Mouse (Mus musculus) midbrain, embryonic 13.5 days (tissue): ENCODE data around the gene Ms4a18. TPM values are rescaled to one million over a fixed set of nuclear protein-coding genes. Genes with fewer than 3 reads are reported as not detected.
"Not testable (repeated sequence)": the region's sequence is repeated elsewhere in the genome, so short reads cannot be mapped to it uniquely, and the experiment has no call there.

Experiments used
- ATAC-seq: fragments of 200-750 bp; cut with Nextera tagmentation; 2 replicates; pipeline ENCODE4 v1.8.0; 2017; ENCODE audit warnings: mild to moderate bottlenecking, moderate TSS enrichment, moderate library complexity
- H3K27ac ChIP-seq: fragments of 300-500 bp; sonication (generic); 2 replicates; pipeline ENCODE4 v1.5.1; 2015; ENCODE audit warnings: inconsistent platforms, mild to moderate bottlenecking, moderate library complexity
- H3K27me3 ChIP-seq: fragments of 300-500 bp; sonication (generic); 2 replicates; pipeline ENCODE4 v1.6.1; 2015; ENCODE audit warnings: mild to moderate bottlenecking, inconsistent platforms
- H3K36me3 ChIP-seq: fragments of 300-500 bp; sonication (generic); 2 replicates; pipeline ENCODE4 v1.6.1; 2015; ENCODE audit warnings: mild to moderate bottlenecking, inconsistent platforms
- H3K4me1 ChIP-seq: fragments of 300-500 bp; sonication (generic); replicated peaks from 2 replicates; pipeline ENCODE4 v1.6.1; 2015; ENCODE audit warnings: inconsistent platforms
- H3K4me2 ChIP-seq: fragments of 300-500 bp; sonication (generic); replicated peaks from 2 replicates; pipeline ENCODE4 v1.6.1; 2015; ENCODE audit warnings: moderate library complexity, mild to moderate bottlenecking, inconsistent platforms
- H3K4me3 ChIP-seq: fragments of 300-500 bp; sonication (generic); replicated peaks from 2 replicates; pipeline ENCODE4 v1.5.1; 2015; ENCODE audit warnings: mild to moderate bottlenecking, inconsistent platforms
- H3K9ac ChIP-seq: fragments of 300-500 bp; sonication (generic); replicated peaks from 2 replicates; pipeline ENCODE4 v1.6.1; 2015; ENCODE audit warnings: mild to moderate bottlenecking, inconsistent platforms
- H3K9me3 ChIP-seq: fragments of 300-500 bp; sonication (generic); 2 replicates; pipeline ENCODE4 v1.6.1; 2016; ENCODE audit warnings: mild to moderate bottlenecking, inconsistent platforms
- WGBS: fragments of 180-500 bp; shearing (Covaris S2); methylation state at CpG from one replicate; pipeline ENCODE4 v1.1.7; 2015; 5-methylcytosine and 5-hydroxymethylcytosine counted together
- polyA plus RNA-seq: library from polyadenylated mRNA; unstranded; fragments of >200 nt; fragmentation: Nextera tagmentation; extraction: Ambion mirVana; gene quantifications from 2 replicates; pipeline ENCODE4 v1.2.1, GENCODE M21; 2015

The Ms4a18 gene
- polyA plus RNA-seq, result not detected in 2 replicates

DNA sequence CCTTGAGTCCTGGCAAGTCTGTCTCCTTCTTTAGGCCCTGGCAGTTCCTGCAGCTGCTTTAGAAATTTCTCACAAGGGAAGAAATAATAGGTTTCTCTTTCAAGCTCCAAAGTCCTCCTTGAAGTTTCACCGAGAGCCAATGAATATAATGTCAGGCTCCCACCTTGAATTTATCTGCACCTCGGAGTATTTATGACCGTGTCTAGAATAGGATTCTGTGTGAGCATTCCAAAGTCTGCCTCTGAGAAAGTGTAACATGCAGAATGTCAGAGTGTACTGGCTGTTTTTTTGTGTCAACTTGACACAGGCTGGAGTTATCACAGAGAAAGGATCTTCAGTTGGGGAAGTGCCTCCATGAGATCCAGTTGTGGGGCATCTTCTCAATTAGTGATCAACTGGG is at the start of gene Ms4a18:
Gene Ms4a18, minus strand, starts transcription at position 141 of the 400 bp plus-strand sequence.
- Histone ChIP-seq H3K4me1 (no peaks in the 10 kb centered on the region), H3K9me3 (no peaks in the 10 kb centered on the region), H3K4me3 (no peak within 1 kb of the TSS), H3K27ac (no peak within 1 kb of the TSS), H3K4me2 (no peak within 1 kb of the TSS), H3K27me3 (no peaks in the 10 kb centered on the region), H3K36me3 (no peaks in the 10 kb centered on the region), H3K9ac (no peak within 1 kb of the TSS)
- 92% methylated on average over 3 of the region's 3 CpGs for WGBS
- ATAC-seq, result no peak

GRCm38 (mm10) chr19:11065202-11065875 is 47.5 kb upstream of the Ms4a18 start:
- Histone ChIP-seq H3K27me3 (no peaks in the 10 kb centered on the region), H3K9ac (no peak overlapping the region), H3K36me3 (no peaks in the 10 kb centered on the region), H3K9me3 (no peaks in the 10 kb centered on the region), H3K4me1 (no peaks in the 10 kb centered on the region), H3K4me2 (no peak overlapping the region), H3K27ac (no peak overlapping the region), H3K4me3 (no peak overlapping the region)
- no peak for ATAC-seq
- 94% methylated on average over 2 of the region's 2 CpGs for WGBS

DNA sequence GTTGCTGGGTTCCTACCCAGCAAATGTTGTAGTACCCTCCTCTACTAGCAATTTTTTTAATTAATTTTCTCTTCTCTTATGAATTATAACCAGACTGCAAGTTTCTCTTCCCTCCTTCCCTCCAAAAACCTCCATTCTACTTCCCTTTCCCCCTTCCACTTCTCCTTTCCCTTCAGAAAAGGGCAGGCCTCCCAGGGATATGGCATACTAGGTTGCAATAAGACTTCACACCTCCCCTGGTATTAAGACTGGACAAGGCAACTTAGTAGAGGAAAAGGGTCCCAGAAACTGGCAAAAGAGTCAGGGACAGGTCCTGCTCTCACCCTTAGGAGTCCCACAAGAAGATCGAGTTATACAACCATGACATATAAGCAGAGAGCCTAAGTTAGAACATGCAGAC is 43.1 kb upstream of the Ms4a18 start:
- no peak for ATAC-seq
- Histone ChIP-seq H3K4me2 (no peak overlapping the region), H3K27ac (no peak overlapping the region), H3K9ac (no peak overlapping the region), H3K27me3 (no peaks in the 10 kb centered on the region), H3K9me3 (no peaks in the 10 kb centered on the region), H3K4me3 (no peak overlapping the region), H3K36me3 (no peaks in the 10 kb centered on the region), H3K4me1 (no peaks in the 10 kb centered on the region)
- 87% methylated on average over 1 of the region's 1 CpGs for WGBS

DNA sequence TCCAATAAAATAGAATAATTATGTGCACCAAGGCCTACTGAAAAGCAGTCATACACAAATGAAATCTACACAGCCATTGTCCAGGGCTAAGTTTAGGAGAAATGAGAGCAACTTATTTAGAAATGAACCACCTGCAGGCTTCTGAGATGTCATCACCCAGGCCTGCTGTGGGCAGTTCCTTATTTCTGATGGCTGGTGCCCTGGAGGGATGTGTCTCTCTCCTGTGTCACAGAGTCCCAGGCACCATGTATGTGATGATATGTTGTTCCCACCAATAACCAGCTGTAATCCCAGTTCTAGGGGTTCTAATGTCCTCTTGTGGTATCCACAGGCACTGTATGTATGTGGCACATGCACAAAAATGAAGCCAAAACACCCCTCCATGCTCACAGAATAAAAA is 42.1 kb upstream of the Ms4a18 start:
- no peaks in the 10 kb centered on the region for H3K36me3 ChIP-seq
- H3K4me1 ChIP-seq, result no peaks in the 10 kb centered on the region
- no peaks in the 10 kb centered on the region for H3K9me3 ChIP-seq
- ATAC-seq, result no peak
- H3K4me3 ChIP-seq, result no peak overlapping the region
- no peaks in the 10 kb centered on the region for H3K27me3 ChIP-seq
- H3K4me2 ChIP-seq, result no peak overlapping the region
- H3K9ac ChIP-seq, result no peak overlapping the region
- H3K27ac ChIP-seq, result no peak overlapping the region

DNA sequence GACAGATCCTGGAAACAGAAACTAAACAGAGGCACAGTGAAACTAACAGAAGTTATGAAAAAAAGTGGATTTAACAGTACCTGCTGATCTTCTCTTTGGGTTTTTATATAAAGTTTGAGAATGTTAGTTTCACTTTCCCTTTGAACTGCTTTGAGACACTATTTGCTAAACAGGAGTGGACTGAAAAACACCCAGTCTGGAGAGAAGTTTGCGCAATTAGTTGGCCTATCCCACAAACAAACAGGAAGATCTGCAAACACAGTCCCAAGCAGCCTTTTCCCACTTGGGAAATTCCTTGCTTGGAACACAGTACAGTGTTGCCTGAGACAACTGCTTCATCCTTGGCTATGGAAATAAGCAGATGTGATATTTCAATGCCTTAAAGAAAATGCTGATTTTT is 37.9 kb upstream of the Ms4a18 start:
- H3K27ac ChIP-seq, H3K9me3 ChIP-seq, ATAC-seq, H3K4me2 ChIP-seq, H3K9ac ChIP-seq, H3K4me3 ChIP-seq, H3K36me3 ChIP-seq, H3K27me3 ChIP-seq, H3K4me1 ChIP-seq: not testable (repeated sequence)
- WGBS, result 94% methylated on average over 1 of the region's 1 CpGs

DNA sequence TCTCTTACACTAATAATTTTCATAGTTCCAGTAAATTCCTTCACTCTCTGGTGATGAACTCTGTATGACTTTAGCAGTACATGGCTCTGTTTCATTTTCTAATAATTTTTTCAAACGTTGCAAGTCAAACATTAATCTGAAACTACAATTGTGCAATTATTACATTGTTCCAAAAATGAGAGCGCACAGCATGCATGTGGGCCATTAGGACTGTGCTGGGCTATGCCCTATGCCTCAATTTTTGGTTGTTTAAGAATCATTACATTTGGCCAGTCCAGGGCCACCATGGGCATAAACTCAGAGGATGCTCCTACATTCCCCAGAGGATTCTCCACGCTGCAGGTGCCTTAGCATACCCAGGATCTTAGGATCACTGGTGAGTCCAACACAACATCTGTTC is 35.4 kb upstream of the Ms4a18 start:
- H3K9ac ChIP-seq, result no peak overlapping the region
- no peak overlapping the region for H3K4me2 ChIP-seq
- no peak overlapping the region for H3K4me3 ChIP-seq
- no peaks in the 10 kb centered on the region for H3K4me1 ChIP-seq
- H3K9me3 ChIP-seq, result no peaks in the 10 kb centered on the region
- no peaks in the 10 kb centered on the region for H3K27me3 ChIP-seq
- H3K27ac ChIP-seq, result no peak overlapping the region
- no peak for ATAC-seq
- H3K36me3 ChIP-seq, result no peaks in the 10 kb centered on the region
- 69% methylated on average over 3 of the region's 3 CpGs for WGBS

DNA sequence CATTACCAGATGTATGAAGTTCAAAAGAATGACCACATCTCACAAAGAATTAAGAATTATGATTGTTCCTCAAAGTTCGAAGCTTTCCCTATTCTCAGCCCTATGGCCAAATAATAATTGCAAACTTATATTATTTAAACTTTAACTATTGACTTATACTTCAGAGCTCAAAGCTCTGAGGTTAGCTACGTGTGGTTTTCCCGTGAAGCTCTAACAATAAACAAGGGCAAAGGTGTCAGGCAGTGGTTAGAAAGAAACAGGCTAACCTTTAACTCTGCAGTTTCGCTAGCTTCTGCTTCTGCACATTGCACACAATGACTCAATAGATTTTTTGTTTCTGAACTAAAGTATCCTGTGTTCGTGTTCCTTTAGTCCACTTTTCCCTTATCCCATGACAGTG is 35.0 kb upstream of the Ms4a18 start:
- Histone ChIP-seq H3K9me3 (no peaks in the 10 kb centered on the region), H3K4me2 (no peak overlapping the region), H3K36me3 (no peaks in the 10 kb centered on the region), H3K9ac (no peak overlapping the region), H3K27me3 (no peaks in the 10 kb centered on the region), H3K4me3 (no peak overlapping the region), H3K27ac (no peak overlapping the region), H3K4me1 (no peaks in the 10 kb centered on the region)
- WGBS, result 78% methylated on average over 5 of the region's 5 CpGs
- ATAC-seq, result no peak

- ATAC-seq, result no peak
- H3K36me3 ChIP-seq, result no peaks in the 10 kb centered on the region
Measured at GRCm38 (mm10) chr19:11050286-11050685, 32.5 kb upstream of the Ms4a18 start.

DNA sequence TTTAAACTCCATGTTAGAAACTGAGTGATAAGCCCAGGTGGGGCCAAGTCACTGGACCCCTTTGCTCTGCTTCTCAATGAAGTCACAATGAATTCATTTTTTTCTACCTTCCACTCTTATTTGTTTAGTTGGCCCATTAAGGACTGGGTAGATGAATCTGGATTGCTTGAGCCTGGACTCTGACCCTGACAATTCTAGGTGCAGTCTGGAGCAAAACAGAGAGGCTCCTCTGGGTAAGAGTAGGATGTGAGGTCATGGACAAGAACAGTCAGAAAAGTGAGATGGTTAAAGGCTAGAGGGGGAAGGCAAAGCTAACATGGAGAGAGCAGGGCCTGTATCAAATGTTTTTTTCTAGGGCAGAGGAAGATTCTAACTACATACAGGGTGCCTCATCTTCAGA is 31.6 kb upstream of the Ms4a18 start:
- Histone ChIP-seq H3K4me3 (no peak overlapping the region), H3K4me2 (no peak overlapping the region), H3K36me3 (no peaks in the 10 kb centered on the region), H3K9me3 (no peaks in the 10 kb centered on the region), H3K4me1 (no peaks in the 10 kb centered on the region), H3K27ac (no peak overlapping the region), H3K9ac (no peak overlapping the region), H3K27me3 (0 out of 2 replicates have a peak, but pooled peaks cover 4% of the 10 kb centered on the region)
- no peak for ATAC-seq

More at GRCm38 (mm10) chr19:11050286-11050685, 32.5 kb upstream of the Ms4a18 start:
- no peaks in the 10 kb centered on the region for H3K9me3 ChIP-seq
- H3K9ac ChIP-seq, result no peak overlapping the region
- H3K4me2 ChIP-seq, result no peak overlapping the region
- H3K27ac ChIP-seq, result no peak overlapping the region
- WGBS, result 79% methylated on average over 2 of the region's 2 CpGs
- 0 out of 2 replicates have a peak, but pooled peaks cover 4% of the 10 kb centered on the region for H3K27me3 ChIP-seq
- no peak overlapping the region for H3K4me3 ChIP-seq
- no peaks in the 10 kb centered on the region for H3K4me1 ChIP-seq

DNA sequence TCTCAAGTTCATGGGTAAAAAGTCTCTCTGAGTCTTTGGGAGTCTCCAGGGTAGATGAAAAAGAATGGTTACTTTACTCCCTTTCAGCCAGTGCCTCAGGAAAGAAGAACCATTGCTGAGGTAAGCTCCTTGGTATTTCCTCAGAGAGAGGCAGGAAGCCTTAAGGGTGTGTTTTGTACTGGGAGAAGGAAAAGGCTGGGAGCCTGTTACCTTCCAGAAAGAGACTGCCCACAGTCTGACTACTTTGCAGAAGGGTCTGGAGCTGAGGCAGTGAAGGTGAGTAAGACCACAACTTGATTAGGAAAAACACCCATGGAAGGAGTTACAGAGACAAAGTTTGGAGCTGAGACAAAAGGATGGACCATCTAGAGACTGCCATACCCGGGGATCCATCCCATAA is 30.7 kb upstream of the Ms4a18 start:
- Histone ChIP-seq H3K4me3 (no peak overlapping the region), H3K4me2 (no peak overlapping the region), H3K9me3 (no peaks in the 10 kb centered on the region), H3K9ac (no peak overlapping the region), H3K36me3 (no peaks in the 10 kb centered on the region), H3K4me1 (no peaks in the 10 kb centered on the region), H3K27me3 (0 out of 2 replicates have a peak, but pooled peaks cover 4% of the 10 kb centered on the region), H3K27ac (no peak overlapping the region)
- ATAC-seq, result no peak
- WGBS, result 80% methylated on average over 1 of the region's 1 CpGs

GRCm38 (mm10) chr19:11048009-11048408 is 30.2 kb upstream of the Ms4a18 start:
- no peak overlapping the region for H3K4me2 ChIP-seq
- H3K4me1 ChIP-seq, result no peaks in the 10 kb centered on the region
- 0 out of 2 replicates have a peak, but pooled peaks cover 4% of the 10 kb centered on the region for H3K27me3 ChIP-seq
- WGBS, result 83% methylated on average over 6 of the region's 6 CpGs
- no peaks in the 10 kb centered on the region for H3K9me3 ChIP-seq
- H3K9ac ChIP-seq, result no peak overlapping the region
- no peaks in the 10 kb centered on the region for H3K36me3 ChIP-seq
- ATAC-seq, result no peak
- H3K27ac ChIP-seq, result no peak overlapping the region
- no peak overlapping the region for H3K4me3 ChIP-seq

DNA sequence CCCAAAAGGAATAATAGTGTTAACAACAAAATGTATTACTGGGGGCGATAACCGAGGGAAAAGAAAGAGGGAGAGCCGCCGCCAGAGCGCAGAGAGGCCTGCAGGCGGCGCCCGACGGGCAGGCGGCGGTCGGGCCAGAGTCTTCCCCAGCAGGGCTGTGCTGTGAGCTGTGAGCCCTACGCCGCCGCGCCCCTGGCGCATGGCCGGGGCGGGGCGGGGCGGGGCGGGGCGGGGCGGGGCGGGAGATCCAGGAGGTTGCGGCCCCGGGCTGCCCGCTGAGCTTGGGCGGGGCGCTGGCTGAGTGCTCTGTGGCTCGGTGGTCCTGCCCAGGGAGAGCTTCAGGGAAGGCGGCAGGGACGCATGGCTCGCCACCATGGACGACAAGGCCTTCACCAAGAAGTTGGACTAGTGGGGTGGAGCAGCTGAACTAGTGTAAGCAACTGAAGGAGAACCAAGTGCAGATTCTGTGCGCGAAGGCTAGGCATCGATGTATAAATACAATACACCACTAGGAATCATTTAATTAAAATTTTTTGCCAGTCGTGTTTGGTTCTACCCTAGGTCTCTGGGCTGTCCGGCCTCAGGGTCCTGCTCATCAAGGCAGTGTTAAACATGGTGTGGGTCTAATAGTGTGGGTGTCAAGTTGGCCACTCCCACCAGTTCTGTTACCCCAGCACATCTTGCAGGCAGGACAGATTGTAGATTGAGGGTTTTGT is 27.3 kb upstream of the Ms4a18 start:
- Histone ChIP-seq H3K4me3 (peak overlapping the region; percentile 40), H3K9ac (peak overlapping the region; percentile 44; the same call in 1 of the 2 replicates), H3K27me3 (0 out of 2 replicates have a peak, but pooled peaks cover 4% of the 10 kb centered on the region), H3K4me1 (no peaks in the 10 kb centered on the region), H3K4me2 (peak overlapping the region; percentile 59), H3K9me3 (no peaks in the 10 kb centered on the region), H3K27ac (no peak overlapping the region), H3K36me3 (no peaks in the 10 kb centered on the region)
- ATAC-seq, result peak; percentile 99
- WGBS, result 8% methylated on average over 34 of the region's 40 CpGs
